Mouse (Mus musculus) embryo, embryonic 10.5 days (tissue): ENCODE data around the gene Ccng1.
"Not testable (repeated sequence)": the region's sequence is repeated elsewhere in the genome, so short reads cannot be mapped to it uniquely, and the experiment has no call there.

Experiments
- DNase-seq: peaks from one replicate; pipeline ENCODE4 v3.0.0-alpha.2; 2015; ENCODE audit warnings: low spot score

The Ccng1 gene

GRCm38 (mm10) chr11:40718324-40718723 lies 36.8 kb downstream of the Ccng1 start:
- DNase-seq, result no peak

DNA sequence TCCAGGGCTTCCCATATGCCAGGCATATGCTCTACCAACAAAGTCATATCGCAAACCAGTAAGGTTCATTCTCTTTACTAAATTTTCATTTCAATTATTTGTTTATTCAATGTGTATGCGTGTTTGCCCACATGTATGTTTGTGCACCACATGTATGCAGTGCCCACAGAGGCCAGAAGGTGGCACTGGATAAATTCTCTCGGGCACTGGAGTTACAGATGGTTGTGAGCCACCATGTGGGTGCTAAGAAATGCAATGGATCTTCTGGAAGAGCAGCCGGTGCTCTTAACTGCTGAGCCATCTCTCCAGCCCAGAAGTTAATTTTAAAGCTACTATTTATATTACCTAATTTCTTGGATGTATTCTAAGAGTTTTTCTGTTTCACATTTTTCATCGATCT lies 39.6 kb downstream of the Ccng1 start:
- DNase-seq, result no peak

GRCm38 (mm10) chr11:40713858-40714257 lies 41.3 kb downstream of the Ccng1 start:
- no peak for DNase-seq

DNA sequence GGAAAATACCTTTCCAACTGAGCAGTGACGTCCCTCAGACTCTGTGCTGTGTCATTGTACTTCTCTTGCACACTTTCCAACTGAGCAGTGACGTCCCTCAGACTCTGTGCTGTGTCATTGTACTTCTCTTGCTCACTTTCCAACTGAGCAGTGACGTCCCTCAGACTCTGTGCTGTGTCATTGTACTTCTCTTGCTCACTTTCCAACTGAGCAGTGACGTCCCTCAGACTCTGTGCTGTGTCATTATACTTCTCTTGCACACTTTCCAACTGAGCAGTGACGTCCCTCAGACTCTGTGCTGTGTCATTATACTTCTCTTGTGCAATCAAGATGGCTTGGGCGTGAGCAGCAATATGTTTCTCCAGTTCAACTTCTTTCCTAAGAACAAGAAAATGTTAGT lies 45.2 kb downstream of the Ccng1 start:
- DNase-seq, result not testable (repeated sequence)
